Mouse (Mus musculus) heart, embryonic 11.5 days (tissue): ENCODE measurements around the gene Gm8113. TPM values are rescaled to one million over a fixed set of nuclear protein-coding genes. Genes with fewer than 3 reads are reported as not detected.
"Not testable (repeated sequence)": the region's sequence is repeated elsewhere in the genome, so short reads cannot be mapped to it uniquely, and the experiment has no call there.

Experiments used
- ATAC-seq: fragments of 200-750 bp; cut with Nextera tagmentation; replicated peaks from 2 replicates; pipeline ENCODE4 v1.8.0; 2017; ENCODE audit warnings: moderate library complexity; ENCODE audit not compliant: insufficient number of reproducible peaks, low FRiP score, low TSS enrichment
- H3K27ac ChIP-seq: fragments of 300-500 bp; sonication (generic); 2 replicates; pipeline ENCODE4 v1.5.1; 2014; ENCODE audit warnings: mild to moderate bottlenecking, low read depth, low read length
- H3K27me3 ChIP-seq: fragments of 300-500 bp; sonication (generic); 2 replicates; pipeline ENCODE4 v1.6.1; 2014; ENCODE audit warnings: mild to moderate bottlenecking, low read length, mixed read lengths; ENCODE audit not compliant: control insufficient read depth, insufficient read depth
- H3K36me3 ChIP-seq: fragments of 300-500 bp; sonication (generic); 2 replicates; pipeline ENCODE4 v1.6.1; 2014; ENCODE audit warnings: mild to moderate bottlenecking, low read length, moderate library complexity, mixed read lengths; ENCODE audit not compliant: control insufficient read depth, insufficient read depth
- H3K4me1 ChIP-seq: fragments of 300-500 bp; sonication (generic); 2 replicates; pipeline ENCODE4 v1.6.1; 2014; ENCODE audit warnings: low read length; ENCODE audit not compliant: control insufficient read depth, insufficient read depth
- H3K4me2 ChIP-seq: fragments of 300-500 bp; sonication (generic); 2 replicates; pipeline ENCODE4 v1.6.1; 2014; ENCODE audit warnings: mild to moderate bottlenecking, moderate library complexity
- H3K4me3 ChIP-seq: fragments of 300-500 bp; sonication (generic); 2 replicates; pipeline ENCODE4 v1.5.1; 2014; ENCODE audit warnings: low read depth, low read length
- H3K9ac ChIP-seq: fragments of 300-500 bp; sonication (generic); 2 replicates; pipeline ENCODE4 v1.6.1; 2014; ENCODE audit warnings: mild to moderate bottlenecking, low read depth, low read length, moderate library complexity
- H3K9me3 ChIP-seq: fragments of 300-500 bp; sonication (generic); replicated peaks from 2 replicates; pipeline ENCODE4 v1.6.1; 2016; ENCODE audit warnings: low read length; ENCODE audit not compliant: control insufficient read depth
- WGBS: fragments of 180-500 bp; shearing (Covaris S2); extraction: QIAGEN DNeasy Blood & Tissue Kit; methylation state at CpG from one replicate; pipeline ENCODE4 v1.1.7; 2014; ENCODE audit not compliant: insufficient replicate concordance; 5-methylcytosine and 5-hydroxymethylcytosine counted together
- polyA plus RNA-seq: library from polyadenylated mRNA; unstranded; fragments of >200 nt; fragmentation: Nextera tagmentation; extraction: Ambion mirVana; gene quantifications from 2 replicates; pipeline ENCODE4 v1.2.1, GENCODE M21; 2014

Gm8113 gene
- 27.4 and 27.7 TPM in 2 replicates for polyA plus RNA-seq

DNA sequence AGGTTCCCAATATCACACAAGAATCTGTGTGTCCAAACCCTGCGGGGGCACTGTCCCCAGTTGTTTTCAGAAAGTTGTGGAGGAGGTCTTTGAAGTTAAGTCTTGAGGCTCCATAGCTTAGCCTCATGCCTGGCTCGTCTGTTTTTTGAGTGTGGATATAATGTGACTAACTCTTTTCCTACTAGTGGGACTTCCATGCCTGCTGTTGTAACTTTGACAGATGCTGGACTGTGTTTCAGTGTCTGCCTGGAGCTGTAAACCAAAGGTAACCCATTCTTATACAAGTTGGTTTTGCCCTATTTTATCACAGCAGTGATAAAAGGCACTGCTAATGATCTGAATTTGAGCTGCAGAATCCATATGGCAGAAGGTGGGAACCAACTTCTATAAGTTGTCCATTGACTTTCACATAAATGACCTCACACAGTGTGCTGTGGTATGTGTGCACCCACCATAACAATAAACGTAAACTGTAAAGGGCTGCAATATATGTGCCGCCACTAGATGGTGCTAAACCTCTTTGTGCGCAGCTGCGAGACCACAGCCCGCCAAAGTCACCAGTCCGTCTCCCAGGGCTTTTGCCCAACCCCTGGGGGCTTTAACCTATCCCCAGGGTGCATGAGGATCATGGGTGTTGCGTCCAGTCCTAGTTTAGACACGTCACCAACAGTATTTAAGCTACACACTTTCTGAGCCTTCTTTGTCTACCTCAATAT is at the start of gene Gm8113:
Gene Gm8113 (plus strand): TSS at position 703 of the 716 bp plus-strand sequence.
- WGBS = 11% methylated on average over 10 of the region's 10 CpGs
- H3K4me2 ChIP-seq = peak within 1 kb of the TSS; percentile 58

DNA sequence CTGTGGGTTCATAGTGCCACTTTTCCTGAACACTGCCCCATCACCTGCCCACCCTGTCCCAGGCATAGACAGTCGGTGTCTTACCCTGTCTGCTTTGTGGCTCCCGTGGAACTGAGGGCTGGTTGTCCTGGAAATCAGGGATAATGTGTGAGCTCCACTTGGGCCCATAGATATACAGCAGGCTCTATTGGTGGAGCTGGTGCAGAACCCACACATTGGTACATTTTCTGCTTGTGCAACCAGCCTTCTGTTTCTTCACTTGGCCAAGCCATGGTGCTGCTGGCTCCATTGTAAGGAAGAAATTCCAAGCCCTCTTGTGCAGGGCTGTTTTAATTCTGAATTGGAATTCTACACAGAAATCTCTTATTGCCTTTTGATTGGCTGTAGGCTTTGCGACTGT is 49.8 kb upstream of the Gm8113 start, which contains the start of gene Ear1:
Gene Ear1 (minus strand): TSS at position 101 of the 400 bp plus-strand sequence.
- H3K9ac ChIP-seq, H3K4me3 ChIP-seq, H3K27ac ChIP-seq, H3K36me3 ChIP-seq, H3K9me3 ChIP-seq, H3K27me3 ChIP-seq, H3K4me2 ChIP-seq, ATAC-seq, H3K4me1 ChIP-seq: not testable (repeated sequence)
- 67% methylated on average over 2 of the region's 3 CpGs for WGBS

More for the DNA sequence above, at the start of gene Gm8113:
- H3K27me3 ChIP-seq, H3K36me3 ChIP-seq, H3K9me3 ChIP-seq, H3K4me1 ChIP-seq: not testable (repeated sequence)
- Histone ChIP-seq H3K9ac (peak within 1 kb of the TSS; percentile 80), H3K4me3 (peak within 1 kb of the TSS; percentile 46), H3K27ac (peak within 1 kb of the TSS; percentile 91)
- peak; percentile 76 for ATAC-seq

DNA sequence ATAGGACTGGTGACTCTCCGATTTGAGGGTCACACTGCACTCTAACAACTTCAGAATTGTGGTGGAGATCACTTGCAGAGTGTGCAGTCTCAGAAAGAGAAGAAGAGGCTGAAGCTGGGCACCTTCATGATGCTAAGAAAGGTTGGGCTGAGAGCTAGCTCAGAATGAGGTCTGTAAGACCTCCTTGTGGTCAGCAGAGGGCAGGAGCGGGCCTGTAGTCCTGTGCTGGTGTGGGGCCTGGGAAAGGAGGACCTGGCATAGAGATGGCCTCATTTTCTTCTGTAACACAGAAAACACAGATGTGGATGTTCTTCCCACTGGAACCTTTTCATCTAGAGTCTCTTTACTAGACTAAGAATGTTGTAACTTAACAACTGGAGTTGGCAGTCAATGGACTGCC is 47.4 kb upstream of the Gm8113 start:
- H3K27me3 ChIP-seq, H3K27ac ChIP-seq, H3K36me3 ChIP-seq, H3K4me1 ChIP-seq, H3K4me3 ChIP-seq, ATAC-seq, H3K9me3 ChIP-seq, H3K9ac ChIP-seq, H3K4me2 ChIP-seq: not testable (repeated sequence)
- 50% methylated on average over 1 of the region's 2 CpGs for WGBS

GRCm38 (mm10) chr14:43879966-43880545 is 45.1 kb upstream of the Gm8113 start:
- not testable (repeated sequence) for ATAC-seq, H3K27me3 ChIP-seq, H3K27ac ChIP-seq, H3K4me2 ChIP-seq, H3K9ac ChIP-seq, H3K4me1 ChIP-seq, H3K36me3 ChIP-seq, H3K4me3 ChIP-seq, H3K9me3 ChIP-seq
- 76% methylated on average over 5 of the region's 5 CpGs for WGBS

GRCm38 (mm10) chr14:43886235-43886634 is 39.0 kb upstream of the Gm8113 start:
- not testable (repeated sequence) for H3K27ac ChIP-seq, H3K36me3 ChIP-seq, H3K4me1 ChIP-seq, H3K9me3 ChIP-seq, H3K9ac ChIP-seq, ATAC-seq, H3K27me3 ChIP-seq, H3K4me2 ChIP-seq, H3K4me3 ChIP-seq
- 45% methylated on average over 1 of the region's 1 CpGs for WGBS

DNA sequence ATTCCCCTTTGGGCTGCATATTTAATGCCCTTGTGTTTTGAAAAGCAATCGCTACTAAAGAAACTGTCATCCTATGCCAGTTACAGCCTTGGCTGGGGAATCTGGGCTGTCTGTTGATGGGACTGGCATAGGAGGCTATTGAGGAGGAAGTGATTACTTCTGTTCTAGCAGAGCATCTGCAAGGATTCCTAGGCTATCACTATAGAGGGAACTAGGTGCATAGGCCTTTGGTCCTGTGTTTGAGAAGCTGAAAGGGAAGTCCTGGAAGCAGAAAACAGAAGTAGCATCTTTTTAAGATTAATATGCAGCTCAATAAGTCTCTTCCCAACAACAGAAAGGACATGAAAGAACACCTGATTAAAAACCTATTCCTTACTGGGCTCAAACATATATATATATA is 33.9 kb upstream of the Gm8113 start:
- not testable (repeated sequence) for H3K36me3 ChIP-seq, H3K27ac ChIP-seq, H3K4me2 ChIP-seq, H3K9me3 ChIP-seq, H3K4me3 ChIP-seq, H3K9ac ChIP-seq, ATAC-seq, H3K4me1 ChIP-seq, H3K27me3 ChIP-seq
- WGBS = 100% methylated on average over 1 of the region's 1 CpGs

DNA sequence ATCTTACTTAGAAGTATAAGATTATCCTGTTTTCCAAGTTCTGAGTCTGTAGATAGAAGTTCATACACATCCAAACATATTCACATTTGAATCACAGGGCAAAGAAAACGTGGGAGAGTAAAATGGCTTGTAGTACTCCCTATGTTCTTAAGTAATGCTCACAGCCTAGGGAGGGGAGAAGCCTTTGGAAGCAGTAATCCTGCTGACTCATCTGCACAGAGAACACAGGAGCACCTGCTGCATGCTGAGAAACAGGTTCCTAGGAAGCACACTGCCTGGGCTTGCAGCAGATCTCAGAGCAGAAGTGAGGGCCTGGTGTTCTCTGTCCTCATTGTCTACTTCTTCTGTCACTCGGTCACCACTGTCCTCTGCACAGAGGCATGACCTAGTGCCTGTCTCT is 29.8 kb upstream of the Gm8113 start:
- not testable (repeated sequence) for H3K4me1 ChIP-seq, H3K36me3 ChIP-seq, H3K4me2 ChIP-seq, H3K27ac ChIP-seq, H3K9me3 ChIP-seq, H3K4me3 ChIP-seq, H3K9ac ChIP-seq, H3K27me3 ChIP-seq, ATAC-seq
- 34% methylated on average over 1 of the region's 2 CpGs for WGBS

GRCm38 (mm10) chr14:43898577-43898976 is 26.6 kb upstream of the Gm8113 start:
- WGBS = 66% methylated on average over 3 of the region's 3 CpGs
- not testable (repeated sequence) for H3K9ac ChIP-seq, H3K27ac ChIP-seq, H3K36me3 ChIP-seq, H3K27me3 ChIP-seq, H3K9me3 ChIP-seq, H3K4me3 ChIP-seq, H3K4me2 ChIP-seq, H3K4me1 ChIP-seq, ATAC-seq

DNA sequence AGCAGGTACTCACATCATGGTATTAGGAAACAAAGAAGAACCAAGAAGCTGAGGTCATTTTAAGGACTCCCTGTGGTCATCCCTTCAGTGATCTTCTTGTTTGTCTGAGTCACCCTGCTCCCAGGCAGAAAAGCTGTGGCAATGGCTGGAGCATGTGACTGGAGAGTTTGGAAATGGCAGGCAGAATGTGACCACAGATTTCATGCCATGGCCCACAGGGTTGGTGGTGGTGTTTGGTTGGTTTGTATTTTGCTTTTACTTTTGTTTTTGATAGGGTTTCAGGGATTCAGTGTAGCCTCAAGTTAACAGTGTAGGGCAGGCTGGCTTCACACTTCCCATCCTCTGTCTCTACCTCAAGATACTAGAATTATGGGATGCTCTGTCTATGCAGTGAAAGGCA is 7.0 kb upstream of the Gm8113 start:
- not testable (repeated sequence) for H3K9ac ChIP-seq, ATAC-seq

More for the DNA sequence above, 7.0 kb upstream of the Gm8113 start:
- not testable (repeated sequence) for H3K27ac ChIP-seq, H3K4me2 ChIP-seq, H3K27me3 ChIP-seq, H3K36me3 ChIP-seq, H3K9me3 ChIP-seq, H3K4me1 ChIP-seq, H3K4me3 ChIP-seq
